Mouse (Mus musculus) kidney, adult 2 months (tissue): ENCODE data around the gene Zmiz1.

Experiments used
- CTCF ChIP-seq: fragments of 200-500 bp; conservative IDR thresholded peaks from 2 replicates; pipeline ENCODE4 v1.5.1; 2011; ENCODE audit warnings: low read depth, mild to moderate bottlenecking, control low read depth, low read length, moderate library complexity, mixed read lengths; ENCODE audit not compliant: insufficient read depth, insufficient read length
- POLR2A ChIP-seq: fragments of 200-500 bp; IDR thresholded peaks from one replicate; pipeline ENCODE4 v1.6.1; 2011; ENCODE audit warnings: low read depth, low read length, control low read depth

- TF ChIP-seq CTCF (peak; percentile 30; the same call in 1 of the 2 replicates), POLR2A (no peak)
These were observed 201.7 kb downstream of the Zmiz1 start for GRCm38 (mm10) chr14:25660661-25661060.
